Mouse (Mus musculus): ENCODE measurements around the gene Aldh18a1.

- TF ChIP-seq CTCF (IDR thresholded peaks at IDR 0.05; ENCODE audit: low read depth) (no peak), EP300 (IDR thresholded peaks at IDR 0.05; ENCODE audit: low read depth) (no peak)
Observed at GRCm38 (mm10) chr19:40630096-40630495, 41.8 kb upstream of the Aldh18a1 start.

Measured in liver, embryonic 14.5 days (tissue).